Mouse (Mus musculus) left cerebral cortex, adult 2 months (tissue): ENCODE results near the gene Paics. TPM values are rescaled to one million over a fixed set of nuclear protein-coding genes. Genes with fewer than 3 reads are reported as not detected.

Experiments used
- DNase-seq, 2 experiments: peaks; one replicate each; pipeline ENCODE4 v3.0.0; 2021 to 2022; ENCODE audit warnings: low spot score in 2 of 2, mixed read lengths in 1 of 2; ENCODE audit errors: extremely low spot score in 1 of 2
- H3K27ac ChIP-seq: fragments of 200-600 bp; 2 replicates; pipeline ENCODE4 v1.8.1; 2022
- H3K4me3 ChIP-seq: fragments of 200-600 bp; 2 replicates; pipeline ENCODE4 v1.8.1; 2022
- CTCF ChIP-seq: fragments of 200-600 bp; IDR thresholded peaks from 2 replicates; pipeline ENCODE4 v1.8.1; 2022; ENCODE audit warnings: antibody characterized with exemption, mild to moderate bottlenecking, moderate library complexity
- intact Hi-C: fragments of 180-260 bp; cut with DNase I; formaldehyde crosslinking; loops from one replicate; pipeline ENCODE4 v1.15.1; 2025
- total RNA-seq, 2 experiments: library from RNA; stranded (reverse); gene quantifications; 2 replicates each; pipeline ENCODE4 v1.2.3; 2021

Paics gene
- total RNA-seq, 2 experiments from 2014 or later, result 82.0 to 93.4 TPM

GRCm38 (mm10) chr5:77015544-77016482 lies 64.7 kb downstream of the Paics start, which contains the start of gene Thegl:
TSS of gene Thegl (plus strand) at chr5:77016023.
- H3K4me3 ChIP-seq, result peak within 1 kb of the TSS; percentile 64
- intact Hi-C loops, result no loop called here
- DNase-seq, result peak; percentile 74 to 78
- TF ChIP-seq CTCF, result no peak
- no peak within 1 kb of the TSS for H3K27ac ChIP-seq

Other genes starting within 250 kb of the Paics start
- 10 to 100 TPM; 23.1 to 23.5 TPM for gene Aasdh, start 45.8 kb upstream of the Paics start, total RNA-seq
- 10 to 100 TPM; 16.6 to 18.9 TPM for gene Ppat, start 271 bp downstream of the Paics start, total RNA-seq
- gene Srp72, start 23.4 kb downstream of the Paics start, total RNA-seq, result 100 to 1,000 TPM in 1 of 2 experiments, 10 to 100 TPM in 1; 95.1 to 104 TPM
- gene Arl9, start 52.7 kb downstream of the Paics start, total RNA-seq, result not detected
- gene Thegl, start 64.7 kb downstream of the Paics start, total RNA-seq, result under 1 TPM; 0.47 to 0.57 TPM
- 10 to 100 TPM; 26.2 to 26.5 TPM for gene Hopx, start 163.8 kb downstream of the Paics start, total RNA-seq